In genomic region chr4:143349484-143349906, GRCm38 (mm10) we compare ENCODE assay signal across 8 mouse cellular contexts. TPM values are rescaled to one million over a fixed set of nuclear protein-coding genes. Genes with fewer than 3 reads are reported as not detected.
A peak's percentile ranks its signal among the peaks of the same experiment; 100 is the strongest.
DNase-seq lines count a peak whose midpoint lies in the region; ATAC-seq and TF ChIP-seq lines count a peak whose summit lies in the region.

Lrrc38 (plus strand) TSS chr4:143349757.

- under 1% methylated on average over 19 of the region's 19 CpGs for WGBS in heart, embryonic 16.5 days
- under 1% methylated on average over 19 of the region's 19 CpGs for WGBS in liver, embryonic 12.5 days (ENCODE audit: insufficient replicate concordance)
- WGBS in stomach, embryonic 16.5 days = under 1% methylated on average over 19 of the region's 19 CpGs

- H3K4me1 ChIP-seq in G1E (ENCODE audit: insufficient read depth, low read depth, low read length) = no peaks in the 10 kb centered on the region
- peaks cover 6% of the 10 kb centered on the region; the same call in 1 of the 2 replicates for H3K4me1 ChIP-seq in heart, embryonic 16.5 days (ENCODE audit: control insufficient read depth, insufficient read depth, low read length)
- H3K4me1 ChIP-seq in liver, embryonic 12.5 days = no peaks in the 10 kb centered on the region
- no peaks in the 10 kb centered on the region for H3K4me1 ChIP-seq in stomach, embryonic 16.5 days (ENCODE audit: control insufficient read depth, insufficient read depth, low read length)

- peak; percentile 26 to 79 for DNase-seq in adrenal gland, adult (ENCODE audit: inconsistent age in 2 of 2, low spot score in 1 of 2)
- DNase-seq in adrenal gland, adult 8-10 months = no peak
- DNase-seq in G1E (ENCODE audit: low spot score) (no peak), MN1 (ENCODE audit: low spot score) (no peak)
- DNase-seq in embryo, embryonic 9.5 days (ENCODE audit: extremely low spot score) = peak; percentile 40

- H3K9me3 ChIP-seq in G1E (replicated peaks) = peaks cover 69% of the 10 kb centered on the region
- no peaks in the 10 kb centered on the region for H3K9me3 ChIP-seq in heart, embryonic 16.5 days (replicated peaks; ENCODE audit: control insufficient read depth, low read length)
- no peaks in the 10 kb centered on the region for H3K9me3 ChIP-seq in liver, embryonic 12.5 days (replicated peaks)
- no peaks in the 10 kb centered on the region for H3K9me3 ChIP-seq in stomach, embryonic 16.5 days (replicated peaks; ENCODE audit: control insufficient read depth, low read length)

- peak within 1 kb of the TSS; percentile 89 for H3K4me2 ChIP-seq in heart, embryonic 16.5 days (ENCODE audit: low read depth, low read length)
- peak within 1 kb of the TSS; percentile 59 for H3K4me2 ChIP-seq in liver, embryonic 12.5 days
- H3K4me2 ChIP-seq in stomach, embryonic 16.5 days (ENCODE audit: low read depth, low read length) = peak within 1 kb of the TSS; percentile 61

- H3K27ac ChIP-seq in heart, embryonic 16.5 days (ENCODE audit: low read length) = no peak within 1 kb of the TSS
- no peak within 1 kb of the TSS for H3K27ac ChIP-seq in liver, embryonic 12.5 days
- no peak within 1 kb of the TSS for H3K27ac ChIP-seq in stomach, embryonic 16.5 days (ENCODE audit: low read length)

- H3K36me3 ChIP-seq in G1E (replicated peaks) = no peaks in the 10 kb centered on the region
- no peaks in the 10 kb centered on the region for H3K36me3 ChIP-seq in heart, embryonic 16.5 days (ENCODE audit: control insufficient read depth, insufficient read depth)
- no peaks in the 10 kb centered on the region for H3K36me3 ChIP-seq in liver, embryonic 12.5 days
- no peaks in the 10 kb centered on the region for H3K36me3 ChIP-seq in stomach, embryonic 16.5 days (ENCODE audit: control insufficient read depth, insufficient read depth, low read length)

- H3K4me3 ChIP-seq in G1E (ENCODE audit: low read depth, low read length) = peak within 1 kb of the TSS; percentile 42; the same call in 1 of the 2 replicates
- peak within 1 kb of the TSS; percentile 59 for H3K4me3 ChIP-seq in heart, embryonic 16.5 days (ENCODE audit: low read length)
- peak within 1 kb of the TSS; percentile 35 for H3K4me3 ChIP-seq in liver, embryonic 12.5 days
- peak within 1 kb of the TSS; percentile 49 for H3K4me3 ChIP-seq in stomach, embryonic 16.5 days (replicated peaks; ENCODE audit: low read length)

- H3K27me3 ChIP-seq in G1E (ENCODE audit: insufficient read depth, low read length) = no peaks in the 10 kb centered on the region
- peaks cover 44% of the 10 kb centered on the region for H3K27me3 ChIP-seq in heart, embryonic 16.5 days (ENCODE audit: control insufficient read depth, insufficient read depth, low read length)
- H3K27me3 ChIP-seq in liver, embryonic 12.5 days (replicated peaks) = peaks cover 52% of the 10 kb centered on the region
- peaks cover 49% of the 10 kb centered on the region for H3K27me3 ChIP-seq in stomach, embryonic 16.5 days (ENCODE audit: control insufficient read depth, insufficient read depth, low read length)

- ATAC-seq in G1E (ENCODE audit: extremely low read depth, insufficient number of reproducible peaks, low FRiP score, poor library complexity, severe bottlenecking) = no peak
- ATAC-seq in heart, embryonic 16.5 days (replicated peaks; ENCODE audit: extremely low read depth, insufficient read depth, low FRiP score) = peak; percentile 47
- ATAC-seq in liver, embryonic 12.5 days = no peak
- no peak for ATAC-seq in stomach, embryonic 16.5 days (ENCODE audit: insufficient read depth, low FRiP score)

- no peak for TF ChIP-seq CTCF in G1E (IDR thresholded peaks at IDR 0.05; ENCODE audit: low read depth, low read length)

- H3K9ac ChIP-seq in heart, embryonic 16.5 days (ENCODE audit: low read length) = peak within 1 kb of the TSS; percentile 49
- H3K9ac ChIP-seq in liver, embryonic 12.5 days = no peak within 1 kb of the TSS
- H3K9ac ChIP-seq in stomach, embryonic 16.5 days (ENCODE audit: low read length) = peak within 1 kb of the TSS; percentile 4

RNA-seq across cellular contexts. Expression of gene Lrrc38, which starts in this region (rescaled TPM):
- total RNA-seq in adrenal gland, adult 8-10 months (2022) = under 1 TPM; 0.29 to 0.70 (median 0.45) TPM
- total RNA-seq in G1E (2014; fragmentation: Nextera tagmentation) = not detected in 2 replicates
- not detected in 2 replicates for total RNA-seq in G1E (2017)
- polyA plus RNA-seq in G1E (2012) = not detected in 2 replicates
- polyA plus RNA-seq in heart, embryonic 16.5 days (2015; fragmentation: Nextera tagmentation; extraction: Ambion mirVana) = 0.14 and 0.41 TPM in 2 replicates
- polyA plus RNA-seq in liver, embryonic 12.5 days (2016; fragmentation: Nextera tagmentation; extraction: Ambion mirVana) = not detected in 2 replicates
- 0.23 TPM in 1 of 2 replicates, not detected in the other for polyA plus RNA-seq in stomach, embryonic 16.5 days (2015; fragmentation: Nextera tagmentation; extraction: Ambion mirVana)

Comparison
In these comparisons a context has a peak if more than half of its experiments do, and no peak if none do; other contexts are left out.
1. DNase-seq: peak in adrenal gland, adult (2 of 2) and embryo, embryonic 9.5 days (single experiment); none in adrenal gland, adult 8-10 months (single experiment), G1E (single experiment) and MN1 (single experiment).
2. Peak in ATAC-seq, H3K4me3 ChIP-seq, H3K9ac ChIP-seq and H3K4me2 ChIP-seq in heart, embryonic 16.5 days; RNA of the gene not detected or under 1 TPM.
3. Peak in every context shown above with its lines, with median percentiles within 50 percentile points of each other: H3K4me3 ChIP-seq and H3K4me2 ChIP-seq.